Mouse (Mus musculus): ENCODE data around the gene Nuak2. TPM values are rescaled to one million over a fixed set of nuclear protein-coding genes. Genes with fewer than 3 reads are reported as not detected.
A peak's percentile ranks its signal among the peaks of the same experiment; 100 is the strongest.

The Nuak2 gene
- polyA plus RNA-seq, 1 experiment from 2014 or later = 6.5 TPM

DNA sequence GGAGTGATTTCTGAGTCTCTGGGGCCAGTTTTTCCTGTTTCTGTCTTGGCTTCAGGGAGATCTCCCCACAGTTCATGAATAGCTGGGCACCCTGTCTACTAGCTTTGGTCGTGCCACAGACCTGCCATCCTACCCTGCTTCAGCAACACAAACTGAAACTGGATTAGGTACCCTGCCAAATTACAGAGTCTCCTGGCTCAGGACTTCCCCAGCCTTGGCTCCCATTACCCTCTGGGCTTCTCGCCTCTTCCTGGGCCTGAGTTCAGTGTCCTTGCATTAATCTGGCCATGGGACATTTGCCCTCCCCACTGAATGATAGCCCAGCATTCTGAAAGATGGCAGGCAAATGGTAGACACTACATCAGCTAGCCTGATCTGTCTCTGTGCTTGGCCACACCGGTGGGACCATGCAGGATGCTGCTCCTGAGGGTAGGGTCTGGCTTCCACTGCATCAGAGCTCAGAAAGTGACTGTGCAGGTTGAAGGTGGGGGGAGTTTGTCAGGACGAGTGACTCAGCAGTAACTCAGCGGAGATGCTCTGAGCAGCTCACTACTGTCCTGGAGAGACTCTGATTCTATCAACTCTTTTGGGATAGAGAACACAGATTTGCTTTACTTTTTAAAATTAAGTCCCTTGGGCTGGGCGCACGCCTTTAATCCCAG lies 49.1 kb downstream of the Nuak2 start:
- H3K27me3 ChIP-seq (replicated peaks) = no peaks in the 10 kb centered on the region
- no peaks in the 10 kb centered on the region for H3K4me1 ChIP-seq
- no peak overlapping the region for H3K27ac ChIP-seq
- H3K36me3 ChIP-seq = peaks cover 10% of the 10 kb centered on the region
- no peak overlapping the region for H3K4me3 ChIP-seq (replicated peaks)
- 85% methylated on average over 7 of the region's 7 CpGs for WGBS
- no peak overlapping the region for H3K9ac ChIP-seq
- no peaks in the 10 kb centered on the region for H3K9me3 ChIP-seq
- no peak for ATAC-seq (ENCODE audit: insufficient read depth, low FRiP score, low read depth)
- no peak overlapping the region for H3K4me2 ChIP-seq

DNA sequence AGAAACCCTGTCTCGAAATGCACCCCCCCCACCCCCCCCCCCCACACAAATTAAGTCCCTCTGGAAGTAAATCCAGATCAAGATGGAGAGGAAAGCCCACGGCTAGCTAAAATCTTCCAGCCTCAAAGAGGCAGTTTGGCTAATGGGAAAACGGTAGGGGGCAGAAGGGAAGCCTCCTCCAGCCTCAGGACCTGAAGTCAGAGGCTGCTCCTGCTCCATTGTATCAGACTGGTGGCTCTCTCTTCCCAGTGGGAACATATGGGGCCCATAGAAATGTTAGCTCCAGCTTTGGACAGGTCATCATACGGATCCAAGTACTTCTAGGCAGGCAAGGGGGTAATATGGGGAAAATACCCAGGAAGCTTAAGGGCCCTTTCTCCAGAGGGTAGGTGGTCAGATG lies 49.7 kb downstream of the Nuak2 start:
- Histone ChIP-seq H3K27ac (no peak overlapping the region), H3K4me2 (no peak overlapping the region)
- whole genome bisulfite sequencing = 71% methylated on average over 4 of the region's 4 CpGs

DNA sequence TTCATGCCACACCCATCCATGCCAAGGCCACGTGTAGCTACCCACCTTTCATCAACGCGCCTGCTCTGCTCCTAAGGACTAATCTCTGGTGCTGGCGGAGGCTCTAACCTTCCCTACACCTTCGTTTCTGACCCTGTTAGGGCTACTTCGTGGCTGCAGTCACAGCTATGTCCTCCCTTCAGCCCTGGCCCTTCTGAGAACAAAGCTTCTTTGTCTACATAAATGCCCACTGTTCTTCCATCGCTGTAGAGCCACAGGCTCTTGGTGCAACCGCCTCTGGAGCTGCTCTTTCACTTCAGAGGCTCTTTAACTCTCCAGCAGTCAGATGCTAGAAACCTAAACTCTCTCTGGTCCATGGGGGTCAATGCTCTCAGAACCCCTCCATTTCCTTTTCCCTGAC lies 50.3 kb downstream of the Nuak2 start:
- no peak overlapping the region for H3K4me2 ChIP-seq
- H3K27me3 ChIP-seq (replicated peaks) = no peaks in the 10 kb centered on the region
- no peak overlapping the region for H3K27ac ChIP-seq
- no peaks in the 10 kb centered on the region for H3K36me3 ChIP-seq
- H3K4me1 ChIP-seq = peaks cover 8% of the 10 kb centered on the region; the same call in 1 of the 2 replicates
- no peak for ATAC-seq (ENCODE audit: insufficient read depth, low FRiP score, low read depth)
- H3K9ac ChIP-seq = no peak overlapping the region
- no peaks in the 10 kb centered on the region for H3K9me3 ChIP-seq
- H3K4me3 ChIP-seq (replicated peaks) = no peak overlapping the region
- 79% methylated on average over 8 of the region's 8 CpGs for WGBS

More for the DNA sequence above, 49.7 kb downstream of the Nuak2 start:
- H3K9me3 ChIP-seq = no peaks in the 10 kb centered on the region
- no peak for ATAC-seq (ENCODE audit: insufficient read depth, low FRiP score, low read depth)
- H3K4me3 ChIP-seq (replicated peaks) = no peak overlapping the region
- H3K36me3 ChIP-seq = peaks cover 4% of the 10 kb centered on the region; the same call in 1 of the 2 replicates
- no peaks in the 10 kb centered on the region for H3K27me3 ChIP-seq (replicated peaks)
- H3K4me1 ChIP-seq = 0 out of 2 replicates have a peak, but pooled peaks cover 5% of the 10 kb centered on the region
- H3K9ac ChIP-seq = no peak overlapping the region

DNA sequence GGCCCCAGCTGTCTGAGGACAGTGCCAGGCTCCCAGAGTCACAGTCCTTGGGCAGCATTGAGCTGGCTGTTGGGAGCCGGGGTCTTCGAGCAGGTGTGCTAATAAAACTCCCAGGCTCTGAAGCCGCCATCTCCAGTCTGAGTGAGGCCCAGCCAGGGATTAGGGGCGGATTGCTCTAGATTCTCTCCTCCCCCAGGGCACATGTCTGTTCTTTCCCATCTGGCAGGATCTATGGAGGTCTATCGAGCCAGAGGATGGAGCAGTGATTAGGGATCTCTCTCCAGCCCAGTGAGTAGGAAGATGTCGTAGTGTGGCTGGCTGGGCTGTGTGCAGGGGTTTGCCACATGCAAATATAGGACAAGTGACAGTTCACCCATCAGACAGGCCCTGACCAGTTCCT lies 51.0 kb downstream of the Nuak2 start:
- ATAC-seq (ENCODE audit: insufficient read depth, low FRiP score, low read depth) = no peak
- Histone ChIP-seq H3K4me2 (no peak overlapping the region), H3K9ac (no peak overlapping the region), H3K9me3 (no peaks in the 10 kb centered on the region), H3K36me3 (no peaks in the 10 kb centered on the region), H3K4me3 (replicated peaks) (peak overlapping the region; percentile 17), H3K27me3 (replicated peaks) (no peaks in the 10 kb centered on the region), H3K4me1 (peaks cover 15% of the 10 kb centered on the region), H3K27ac (no peak overlapping the region)
- WGBS = 72% methylated on average over 6 of the region's 6 CpGs

DNA sequence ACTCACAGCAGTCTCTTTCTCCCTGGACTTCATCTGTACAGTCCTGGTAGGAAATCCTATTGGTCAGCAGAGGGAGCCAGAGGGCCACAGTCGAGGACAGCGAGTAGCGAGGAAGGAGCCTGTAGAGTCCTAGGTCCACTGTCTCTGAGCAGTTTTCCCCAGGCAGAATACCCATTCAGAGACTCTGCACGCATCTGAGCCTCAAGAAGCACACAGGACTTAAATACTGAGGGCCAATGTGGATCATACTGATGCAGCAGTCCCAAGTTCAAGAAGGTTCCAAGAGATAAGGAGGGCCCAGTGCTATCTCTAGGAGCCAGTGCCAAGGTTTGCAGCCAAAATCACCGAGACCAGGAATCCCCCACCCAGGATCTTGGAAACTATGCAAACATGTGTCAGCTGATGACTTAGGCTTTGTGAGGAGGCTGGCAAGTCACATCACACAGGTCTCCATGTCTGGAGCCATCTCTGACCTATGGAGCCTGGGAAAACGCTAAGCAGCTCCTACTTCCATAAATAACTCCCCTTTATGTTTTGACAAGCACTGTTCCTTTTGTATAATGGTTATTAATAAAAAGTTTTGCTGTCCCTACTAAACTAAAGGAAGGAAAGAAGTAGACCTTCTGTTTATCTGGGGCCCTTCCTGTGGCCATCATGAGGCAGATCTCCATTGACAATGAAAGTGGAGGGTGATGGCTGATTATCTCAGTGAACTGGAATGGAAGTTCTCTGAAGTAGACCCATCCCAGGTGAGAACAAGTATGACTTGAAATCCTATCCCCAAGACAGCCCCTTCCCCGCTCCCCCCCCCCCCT lies 52.0 kb downstream of the Nuak2 start:
- Histone ChIP-seq H3K9me3 (no peaks in the 10 kb centered on the region), H3K27ac (0 out of 2 replicates have a peak overlapping the region, but pooled peaks have one; percentile 16), H3K4me1 (peaks cover 18% of the 10 kb centered on the region), H3K9ac (no peak overlapping the region), H3K36me3 (no peaks in the 10 kb centered on the region), H3K4me3 (replicated peaks) (no peak overlapping the region), H3K27me3 (replicated peaks) (no peaks in the 10 kb centered on the region), H3K4me2 (no peak overlapping the region)
- ATAC-seq (ENCODE audit: insufficient read depth, low FRiP score, low read depth) = peak; percentile 88
- 24% methylated on average over 7 of the region's 7 CpGs for WGBS

DNA sequence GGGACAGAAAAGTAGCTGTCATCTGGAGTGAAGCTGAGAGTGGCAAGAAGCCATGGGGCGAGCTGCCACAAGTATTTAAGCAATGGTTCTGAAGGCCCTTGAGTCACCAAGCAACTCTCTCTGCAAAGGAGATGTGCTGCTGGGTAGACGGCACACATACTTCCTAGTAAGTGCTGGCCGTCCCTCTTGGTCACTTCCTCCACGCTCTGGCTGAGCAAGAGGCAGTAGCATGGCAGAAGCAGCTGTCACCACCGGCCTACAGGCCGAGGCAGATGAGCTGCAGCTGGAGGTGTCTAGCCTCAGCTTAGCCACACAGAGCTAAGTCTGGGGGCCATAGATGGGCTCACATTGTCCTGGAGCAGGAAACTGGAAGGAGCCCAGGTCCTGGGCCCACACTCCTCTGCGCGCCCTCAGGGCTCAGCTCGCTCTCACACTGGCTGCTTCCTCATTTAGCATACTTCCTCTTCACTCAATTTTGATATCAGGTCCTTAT lies 54.8 kb downstream of the Nuak2 start:
- Histone ChIP-seq H3K27me3 (replicated peaks) (no peaks in the 10 kb centered on the region), H3K4me3 (replicated peaks) (no peak overlapping the region), H3K9me3 (no peaks in the 10 kb centered on the region), H3K4me2 (no peak overlapping the region), H3K27ac (peak overlapping the region; percentile 57), H3K36me3 (no peaks in the 10 kb centered on the region), H3K9ac (no peak overlapping the region), H3K4me1 (peaks cover 42% of the 10 kb centered on the region)
- 60% methylated on average over 9 of the region's 9 CpGs for WGBS
- no peak for ATAC-seq (ENCODE audit: insufficient read depth, low FRiP score, low read depth)

DNA sequence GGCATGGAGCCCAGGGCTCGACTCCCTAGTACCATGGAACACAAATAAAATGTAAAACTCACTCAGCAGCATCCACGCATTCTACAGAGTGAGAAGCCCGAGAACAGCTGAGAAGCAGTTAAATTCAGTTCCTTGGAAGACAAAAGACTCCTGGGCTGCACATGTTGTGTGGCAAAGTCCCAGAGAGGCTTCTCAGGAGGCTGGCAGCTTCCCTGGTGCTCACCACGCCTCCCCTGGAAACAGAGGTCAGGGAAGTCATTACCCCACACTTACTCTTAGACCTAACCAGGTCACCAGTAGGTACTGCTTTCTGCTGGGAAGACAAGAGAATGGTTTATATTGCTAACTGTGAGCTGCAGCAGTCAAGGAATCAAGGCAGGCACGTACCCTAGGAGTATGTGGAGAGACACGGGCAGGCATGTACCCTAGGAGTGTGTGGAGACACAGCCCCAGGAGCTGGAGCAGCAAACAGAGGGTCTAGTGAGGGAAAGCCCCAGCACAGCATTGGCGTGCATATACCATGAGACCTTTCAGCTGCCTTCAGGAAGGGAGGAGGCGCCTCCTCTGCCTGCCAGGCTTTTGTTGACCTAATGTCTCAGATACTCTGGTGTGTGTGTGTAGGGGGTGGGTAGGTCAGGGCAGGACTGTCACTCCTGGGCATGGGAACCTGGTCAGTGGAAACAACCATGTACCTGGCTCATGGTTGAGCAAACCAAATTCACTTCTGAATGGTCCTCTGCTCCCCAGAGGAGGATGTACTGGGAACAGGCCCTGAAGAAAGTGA lies 55.6 kb downstream of the Nuak2 start:
- no peak overlapping the region for H3K4me3 ChIP-seq (replicated peaks)
- H3K9me3 ChIP-seq = no peaks in the 10 kb centered on the region
- peaks cover 47% of the 10 kb centered on the region for H3K4me1 ChIP-seq
- no peak overlapping the region for H3K4me2 ChIP-seq
- peak overlapping the region; percentile 57 for H3K27ac ChIP-seq
- peak; percentile 25; the same call in 1 of the 2 replicates for ATAC-seq (ENCODE audit: insufficient read depth, low FRiP score, low read depth)
- H3K27me3 ChIP-seq (replicated peaks) = no peaks in the 10 kb centered on the region
- H3K36me3 ChIP-seq = no peaks in the 10 kb centered on the region
- H3K9ac ChIP-seq = no peak overlapping the region
- 59% methylated on average over 8 of the region's 8 CpGs for WGBS

DNA sequence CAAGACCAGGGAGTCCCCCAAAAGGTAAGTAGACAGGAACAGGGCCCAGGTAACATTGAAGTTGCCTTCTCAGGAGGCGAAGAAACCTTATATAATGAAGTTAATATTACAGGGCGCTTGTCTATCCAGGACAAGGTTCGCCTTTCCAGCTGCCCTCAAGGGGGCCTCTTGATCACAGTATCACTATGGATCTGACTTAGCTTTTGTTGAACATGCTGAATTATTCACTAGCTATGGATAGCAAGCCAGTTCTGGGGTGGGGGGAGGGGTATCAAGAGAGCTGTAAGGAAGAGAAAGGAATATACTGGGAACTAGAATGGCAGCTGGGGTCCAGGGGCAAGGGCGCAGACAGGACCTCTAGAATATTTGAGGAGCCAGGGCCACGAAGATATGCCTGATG lies 56.4 kb downstream of the Nuak2 start:
- no peak overlapping the region for H3K27ac ChIP-seq
- no peak for ATAC-seq (ENCODE audit: insufficient read depth, low FRiP score, low read depth)
- H3K4me1 ChIP-seq = peaks cover 53% of the 10 kb centered on the region
- no peaks in the 10 kb centered on the region for H3K9me3 ChIP-seq
- H3K27me3 ChIP-seq (replicated peaks) = no peaks in the 10 kb centered on the region
- 79% methylated on average over 5 of the region's 5 CpGs for WGBS
- H3K9ac ChIP-seq = no peak overlapping the region
- no peak overlapping the region for H3K4me2 ChIP-seq
- H3K4me3 ChIP-seq (replicated peaks) = no peak overlapping the region
- no peaks in the 10 kb centered on the region for H3K36me3 ChIP-seq

DNA sequence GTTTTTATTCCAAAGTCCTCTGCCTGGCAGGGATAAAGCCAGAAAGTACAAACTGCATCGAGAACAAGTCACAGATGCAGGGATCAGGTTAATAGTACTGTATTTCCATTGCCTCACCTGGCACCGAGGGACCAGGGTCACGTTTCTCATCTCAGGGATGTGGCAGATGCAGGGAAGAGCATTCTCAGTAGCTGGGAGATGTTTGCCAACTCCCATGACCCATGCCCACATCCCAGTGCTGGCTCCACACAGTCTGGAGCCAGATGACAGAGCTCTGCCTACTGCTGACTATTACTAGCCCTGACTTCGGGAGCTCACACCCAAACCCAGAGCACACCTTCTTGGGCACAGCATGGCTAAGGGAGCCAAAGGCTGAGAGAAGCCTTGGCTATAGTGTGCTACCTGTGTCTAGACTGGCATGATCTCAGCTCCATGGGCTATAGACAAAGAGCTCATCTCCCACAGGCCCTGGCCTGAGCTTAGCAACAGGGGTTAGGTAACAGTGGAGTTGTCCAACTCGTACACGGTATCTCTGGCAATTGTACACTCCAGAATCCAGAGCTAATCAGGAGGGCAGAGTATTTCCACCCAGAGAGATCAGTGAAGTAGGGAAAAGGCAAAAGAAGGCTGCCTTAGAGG lies 57.1 kb downstream of the Nuak2 start:
- no peaks in the 10 kb centered on the region for H3K27me3 ChIP-seq (replicated peaks)
- no peak overlapping the region for H3K9ac ChIP-seq
- 84% methylated on average over 6 of the region's 6 CpGs for WGBS
- H3K4me3 ChIP-seq (replicated peaks) = no peak overlapping the region
- H3K4me1 ChIP-seq = peaks cover 53% of the 10 kb centered on the region
- H3K4me2 ChIP-seq = no peak overlapping the region
- H3K36me3 ChIP-seq = no peaks in the 10 kb centered on the region
- no peak for ATAC-seq (ENCODE audit: insufficient read depth, low FRiP score, low read depth)
- no peaks in the 10 kb centered on the region for H3K9me3 ChIP-seq
- H3K27ac ChIP-seq = no peak overlapping the region

DNA sequence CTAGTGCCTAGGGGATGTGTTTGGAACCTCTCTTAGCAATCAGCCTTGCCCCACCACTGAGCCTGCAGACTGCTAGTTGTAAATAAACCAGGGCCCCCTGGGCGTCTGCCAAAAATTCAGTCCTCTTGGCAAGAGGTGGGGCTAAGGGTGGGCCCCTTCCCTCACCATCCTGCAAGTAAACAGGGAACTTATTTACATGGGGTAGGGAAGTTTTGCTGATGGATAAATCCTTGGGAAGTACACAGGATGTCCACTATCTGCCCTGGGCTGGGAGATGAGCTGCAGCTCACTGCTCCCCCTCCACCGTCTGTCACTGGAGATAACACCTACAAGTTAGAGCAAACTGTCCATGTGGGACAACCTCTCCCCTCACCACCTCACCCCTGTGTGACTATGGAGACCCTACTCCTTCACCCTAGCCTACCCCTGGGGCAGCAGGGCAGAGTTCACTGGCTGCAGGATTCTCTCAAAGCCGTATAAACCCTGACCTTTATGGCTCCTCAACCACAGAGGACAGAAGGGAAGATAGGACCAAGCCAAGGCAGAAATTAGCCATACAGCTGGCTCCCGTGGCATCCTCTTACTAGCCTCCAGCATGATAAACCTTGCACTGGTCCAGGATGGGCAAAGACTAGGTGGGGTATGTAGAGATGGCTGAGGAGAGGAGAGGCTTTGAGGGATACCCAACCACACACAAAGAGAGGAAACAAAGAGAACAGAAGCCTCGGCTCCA lies 58.4 kb downstream of the Nuak2 start:
- no peak overlapping the region for H3K4me3 ChIP-seq (replicated peaks)
- H3K36me3 ChIP-seq = no peaks in the 10 kb centered on the region
- 21% methylated on average over 5 of the region's 5 CpGs for WGBS
- ATAC-seq (ENCODE audit: insufficient read depth, low FRiP score, low read depth) = peak; percentile 80
- peaks cover 53% of the 10 kb centered on the region for H3K4me1 ChIP-seq
- peak overlapping the region; percentile 28; the same call in 1 of the 2 replicates for H3K27ac ChIP-seq
- H3K4me2 ChIP-seq = no peak overlapping the region
- no peak overlapping the region for H3K9ac ChIP-seq
- H3K9me3 ChIP-seq = no peaks in the 10 kb centered on the region
- no peaks in the 10 kb centered on the region for H3K27me3 ChIP-seq (replicated peaks)

DNA sequence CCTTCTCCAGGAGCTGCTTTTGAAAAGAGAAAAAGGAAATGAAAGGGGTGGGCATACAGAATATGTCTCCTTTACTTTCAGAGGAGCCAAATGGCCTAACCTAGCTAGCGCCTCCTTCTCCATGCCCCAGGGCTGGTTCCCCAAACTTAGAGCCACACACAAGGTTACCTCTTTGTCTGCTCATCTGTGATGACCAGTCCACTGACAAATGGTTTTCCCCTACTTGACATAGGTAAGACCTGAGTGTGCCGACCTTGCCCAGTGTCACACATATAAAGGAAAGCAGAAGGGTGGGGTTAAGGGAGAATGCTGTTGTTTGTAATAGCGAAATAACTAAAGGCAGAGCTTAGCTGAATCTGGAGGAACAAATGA lies 58.9 kb downstream of the Nuak2 start:
- Histone ChIP-seq H3K9me3 (no peaks in the 10 kb centered on the region), H3K27me3 (replicated peaks) (no peaks in the 10 kb centered on the region), H3K4me3 (replicated peaks) (no peak overlapping the region), H3K4me1 (peaks cover 53% of the 10 kb centered on the region), H3K27ac (peak overlapping the region; percentile 28; the same call in 1 of the 2 replicates), H3K4me2 (0 out of 2 replicates have a peak overlapping the region, but pooled peaks have one; percentile 12), H3K36me3 (no peaks in the 10 kb centered on the region), H3K9ac (no peak overlapping the region)
- 57% methylated on average over 3 of the region's 3 CpGs for WGBS
- ATAC-seq (ENCODE audit: insufficient read depth, low FRiP score, low read depth) = no peak

Measured in stomach, embryonic 15.5 days (tissue).